Mouse (Mus musculus): Measurements from ENCODE around the gene Olfr715.
"Not testable (repeated sequence)": the region's sequence is repeated elsewhere in the genome, so short reads cannot be mapped to it uniquely, and the experiment has no call there.

The Olfr715 gene

GRCm38 (mm10) chr7:107130983-107131382 is at the start of gene Olfr715:
Gene Olfr715, minus strand, starts transcription at chr7:107131083.
- not testable (repeated sequence) for DNase-seq (ENCODE audit: low spot score in 2 of 2)

GRCm38 (mm10) chr7:107180406-107180805 is 49.5 kb upstream of the Olfr715 start:
- DNase-seq (ENCODE audit: low spot score in 2 of 2): no peak

- no peak for DNase-seq (ENCODE audit: low spot score in 2 of 2)
These were observed 35.8 kb upstream of the Olfr715 start, which contains the start of gene Nlrp14 for GRCm38 (mm10) chr7:107166690-107167089. Gene Nlrp14, plus strand, starts transcription at chr7:107166990.

- not testable (repeated sequence) for DNase-seq (ENCODE audit: low spot score in 2 of 2)
These were observed 7.1 kb upstream of the Olfr715 start, which contains the start of gene Olfr716 for GRCm38 (mm10) chr7:107138027-107138426. Gene Olfr716, plus strand, starts transcription at chr7:107138327.

- DNase-seq (ENCODE audit: low spot score in 2 of 2): not testable (repeated sequence)
These were observed 20.6 kb downstream of the Olfr715 start, which contains the start of gene Olfr715b for GRCm38 (mm10) chr7:107110269-107110668. Gene Olfr715b, minus strand, starts transcription at chr7:107110369.

GRCm38 (mm10) chr7:107092920-107093319 is 38.0 kb downstream of the Olfr715 start, which contains the start of gene Olfr17:
Gene Olfr17, plus strand, starts transcription at chr7:107093220.
- DNase-seq (ENCODE audit: low spot score in 2 of 2): no peak

Measured in cerebellum, postnatal 4 days (tissue).